Mouse (Mus musculus): ENCODE measurements around the gene Bicd2. TPM values are rescaled to one million over a fixed set of nuclear protein-coding genes. Genes with fewer than 3 reads are reported as not detected.
"Not testable (repeated sequence)": the region's sequence is repeated elsewhere in the genome, so short reads cannot be mapped to it uniquely, and the experiment has no call there.

The Bicd2 gene
- polyA plus RNA-seq, 1 experiment from 2014 or later = 22.9 TPM

- 79% methylated on average over 6 of the region's 6 CpGs for WGBS
- not testable (repeated sequence) for H3K27me3 ChIP-seq (ENCODE audit: control insufficient read depth, insufficient read depth, low read length); ATAC-seq (replicated peaks; ENCODE audit: insufficient number of reproducible peaks, low FRiP score, low TSS enrichment, low read depth); H3K4me1 ChIP-seq (ENCODE audit: control insufficient read depth, insufficient read depth, low read length); H3K9me3 ChIP-seq (replicated peaks; ENCODE audit: control insufficient read depth, low read length); H3K9ac ChIP-seq (replicated peaks; ENCODE audit: low read length); H3K4me2 ChIP-seq (ENCODE audit: low read depth, low read length); H3K27ac ChIP-seq (replicated peaks; ENCODE audit: low read depth, low read length); H3K36me3 ChIP-seq (replicated peaks; ENCODE audit: control insufficient read depth, insufficient read depth, low read depth, low read length); H3K4me3 ChIP-seq (ENCODE audit: low read depth, low read length); DNase-seq (ENCODE audit: low spot score)
Observed at GRCm38 (mm10) chr13:49370216-49370615, 28.8 kb downstream of the Bicd2 start.

- not testable (repeated sequence) for H3K4me2 ChIP-seq (ENCODE audit: low read depth, low read length); H3K27me3 ChIP-seq (ENCODE audit: control insufficient read depth, insufficient read depth, low read length); ATAC-seq (replicated peaks; ENCODE audit: insufficient number of reproducible peaks, low FRiP score, low TSS enrichment, low read depth); H3K9ac ChIP-seq (replicated peaks; ENCODE audit: low read length); H3K9me3 ChIP-seq (replicated peaks; ENCODE audit: control insufficient read depth, low read length); H3K4me3 ChIP-seq (ENCODE audit: low read depth, low read length); H3K4me1 ChIP-seq (ENCODE audit: control insufficient read depth, insufficient read depth, low read length); H3K36me3 ChIP-seq (replicated peaks; ENCODE audit: control insufficient read depth, insufficient read depth, low read depth, low read length); DNase-seq (ENCODE audit: low spot score)
- peak overlapping the region; percentile 52; the same call in 1 of the 2 replicates for H3K27ac ChIP-seq (replicated peaks; ENCODE audit: low read depth, low read length)
- 67% methylated on average over 5 of the region's 5 CpGs for WGBS
Observed at GRCm38 (mm10) chr13:49370916-49371315, 29.5 kb downstream of the Bicd2 start.

- Histone ChIP-seq H3K4me2 (ENCODE audit: low read depth, low read length) (no peak overlapping the region), H3K27me3 (ENCODE audit: control insufficient read depth, insufficient read depth, low read length) (no peaks in the 10 kb centered on the region), H3K9me3 (replicated peaks; ENCODE audit: control insufficient read depth, low read length) (no peaks in the 10 kb centered on the region), H3K36me3 (replicated peaks; ENCODE audit: control insufficient read depth, insufficient read depth, low read depth, low read length) (no peaks in the 10 kb centered on the region), H3K27ac (replicated peaks; ENCODE audit: low read depth, low read length) (peak overlapping the region; percentile 52; the same call in 1 of the 2 replicates), H3K4me1 (ENCODE audit: control insufficient read depth, insufficient read depth, low read length) (0 out of 2 replicates have a peak, but pooled peaks cover 2% of the 10 kb centered on the region), H3K4me3 (ENCODE audit: low read depth, low read length) (no peak overlapping the region), H3K9ac (replicated peaks; ENCODE audit: low read length) (no peak overlapping the region; the same call in 1 of the 2 replicates)
- ATAC-seq (replicated peaks; ENCODE audit: insufficient number of reproducible peaks, low FRiP score, low TSS enrichment, low read depth) (peak; percentile 51; the same call in 1 of the 2 replicates), DNase-seq (ENCODE audit: low spot score) (peak; percentile 43)
- 22% methylated on average over 3 of the region's 3 CpGs for WGBS
Observed at GRCm38 (mm10) chr13:49371428-49371899, 30.1 kb downstream of the Bicd2 start.

- ATAC-seq (replicated peaks; ENCODE audit: insufficient number of reproducible peaks, low FRiP score, low TSS enrichment, low read depth) = no peak
- Histone ChIP-seq H3K4me3 (ENCODE audit: low read depth, low read length) (no peak overlapping the region), H3K27ac (replicated peaks; ENCODE audit: low read depth, low read length) (no peak overlapping the region), H3K4me2 (ENCODE audit: low read depth, low read length) (no peak overlapping the region), H3K9ac (replicated peaks; ENCODE audit: low read length) (no peak overlapping the region), H3K36me3 (replicated peaks; ENCODE audit: control insufficient read depth, insufficient read depth, low read depth, low read length) (no peaks in the 10 kb centered on the region), H3K9me3 (replicated peaks; ENCODE audit: control insufficient read depth, low read length) (no peaks in the 10 kb centered on the region), H3K4me1 (ENCODE audit: control insufficient read depth, insufficient read depth, low read length) (0 out of 2 replicates have a peak, but pooled peaks cover 2% of the 10 kb centered on the region), H3K27me3 (ENCODE audit: control insufficient read depth, insufficient read depth, low read length) (no peaks in the 10 kb centered on the region)
- DNase-seq (ENCODE audit: low spot score) = no peak
- 82% methylated on average over 9 of the region's 9 CpGs for WGBS
Observed at GRCm38 (mm10) chr13:49372370-49373060, 31.1 kb downstream of the Bicd2 start.

- Histone ChIP-seq H3K4me2 (ENCODE audit: low read depth, low read length) (no peak overlapping the region), H3K9me3 (replicated peaks; ENCODE audit: control insufficient read depth, low read length) (no peaks in the 10 kb centered on the region), H3K9ac (replicated peaks; ENCODE audit: low read length) (no peak overlapping the region), H3K27ac (replicated peaks; ENCODE audit: low read depth, low read length) (no peak overlapping the region), H3K4me1 (ENCODE audit: control insufficient read depth, insufficient read depth, low read length) (0 out of 2 replicates have a peak, but pooled peaks cover 2% of the 10 kb centered on the region), H3K36me3 (replicated peaks; ENCODE audit: control insufficient read depth, insufficient read depth, low read depth, low read length) (no peaks in the 10 kb centered on the region; the same call in 1 of the 2 replicates), H3K27me3 (ENCODE audit: control insufficient read depth, insufficient read depth, low read length) (no peaks in the 10 kb centered on the region), H3K4me3 (ENCODE audit: low read depth, low read length) (no peak overlapping the region)
- no peak for DNase-seq (ENCODE audit: low spot score)
- ATAC-seq (replicated peaks; ENCODE audit: insufficient number of reproducible peaks, low FRiP score, low TSS enrichment, low read depth) = no peak
- WGBS = 71% methylated on average over 6 of the region's 6 CpGs
Observed at GRCm38 (mm10) chr13:49374304-49374703, 32.9 kb downstream of the Bicd2 start.

GRCm38 (mm10) chr13:49374730-49375129 is 33.3 kb downstream of the Bicd2 start:
- Histone ChIP-seq H3K9me3 (replicated peaks; ENCODE audit: control insufficient read depth, low read length) (no peaks in the 10 kb centered on the region), H3K27ac (replicated peaks; ENCODE audit: low read depth, low read length) (no peak overlapping the region), H3K27me3 (ENCODE audit: control insufficient read depth, insufficient read depth, low read length) (no peaks in the 10 kb centered on the region), H3K36me3 (replicated peaks; ENCODE audit: control insufficient read depth, insufficient read depth, low read depth, low read length) (peaks cover 2% of the 10 kb centered on the region), H3K9ac (replicated peaks; ENCODE audit: low read length) (no peak overlapping the region), H3K4me1 (ENCODE audit: control insufficient read depth, insufficient read depth, low read length) (0 out of 2 replicates have a peak, but pooled peaks cover 2% of the 10 kb centered on the region), H3K4me3 (ENCODE audit: low read depth, low read length) (no peak overlapping the region), H3K4me2 (ENCODE audit: low read depth, low read length) (no peak overlapping the region)
- ATAC-seq (replicated peaks; ENCODE audit: insufficient number of reproducible peaks, low FRiP score, low TSS enrichment, low read depth) = no peak
- 85% methylated on average over 6 of the region's 6 CpGs for WGBS
- no peak for DNase-seq (ENCODE audit: low spot score)

- DNase-seq (ENCODE audit: low spot score) (no peak), ATAC-seq (replicated peaks; ENCODE audit: insufficient number of reproducible peaks, low FRiP score, low TSS enrichment, low read depth) (no peak)
- no peak overlapping the region for H3K27ac ChIP-seq (replicated peaks; ENCODE audit: low read depth, low read length)
- H3K4me1 ChIP-seq (ENCODE audit: control insufficient read depth, insufficient read depth, low read length) = no peaks in the 10 kb centered on the region
- H3K4me2 ChIP-seq (ENCODE audit: low read depth, low read length) = no peak overlapping the region
- no peaks in the 10 kb centered on the region for H3K9me3 ChIP-seq (replicated peaks; ENCODE audit: control insufficient read depth, low read length)
- no peak overlapping the region for H3K9ac ChIP-seq (replicated peaks; ENCODE audit: low read length)
- H3K36me3 ChIP-seq (replicated peaks; ENCODE audit: control insufficient read depth, insufficient read depth, low read depth, low read length) = peaks cover 9% of the 10 kb centered on the region
- no peaks in the 10 kb centered on the region for H3K27me3 ChIP-seq (ENCODE audit: control insufficient read depth, insufficient read depth, low read length)
- WGBS = 79% methylated on average over 6 of the region's 6 CpGs
- no peak overlapping the region for H3K4me3 ChIP-seq (ENCODE audit: low read depth, low read length)
Observed at GRCm38 (mm10) chr13:49377608-49378007, 36.2 kb downstream of the Bicd2 start.

- Histone ChIP-seq H3K36me3 (replicated peaks; ENCODE audit: control insufficient read depth, insufficient read depth, low read depth, low read length) (peaks cover 9% of the 10 kb centered on the region), H3K4me2 (ENCODE audit: low read depth, low read length) (no peak overlapping the region), H3K27me3 (ENCODE audit: control insufficient read depth, insufficient read depth, low read length) (no peaks in the 10 kb centered on the region), H3K27ac (replicated peaks; ENCODE audit: low read depth, low read length) (no peak overlapping the region), H3K9ac (replicated peaks; ENCODE audit: low read length) (no peak overlapping the region), H3K4me3 (ENCODE audit: low read depth, low read length) (no peak overlapping the region), H3K4me1 (ENCODE audit: control insufficient read depth, insufficient read depth, low read length) (no peaks in the 10 kb centered on the region), H3K9me3 (replicated peaks; ENCODE audit: control insufficient read depth, low read length) (no peaks in the 10 kb centered on the region)
- WGBS = 92% methylated on average over 20 of the region's 20 CpGs
- ATAC-seq (replicated peaks; ENCODE audit: insufficient number of reproducible peaks, low FRiP score, low TSS enrichment, low read depth) (no peak), DNase-seq (ENCODE audit: low spot score) (no peak)
Observed at GRCm38 (mm10) chr13:49379301-49379700, 37.9 kb downstream of the Bicd2 start.

All from embryonic facial prominence, embryonic 11.5 days (tissue).